Mouse (Mus musculus): ENCODE measurements around the gene Fbxl13. TPM values are rescaled to one million over a fixed set of nuclear protein-coding genes. Genes with fewer than 3 reads are reported as not detected.

Fbxl13 gene
- polyA plus RNA-seq, 1 experiment from 2014 or later = 0.32 TPM

GRCm38 (mm10) chr5:21513363-21513762 lies 132.1 kb downstream of the Fbxl13 start:
- Histone ChIP-seq H3K4me3 (ENCODE audit: low read depth, low read length) (no peak overlapping the region), H3K9me3 (ENCODE audit: control insufficient read depth, low read length) (no peaks in the 10 kb centered on the region), H3K27ac (ENCODE audit: low read depth, low read length) (no peak overlapping the region), H3K36me3 (ENCODE audit: control insufficient read depth, insufficient read depth, low read length) (no peaks in the 10 kb centered on the region), H3K4me2 (replicated peaks; ENCODE audit: low read depth, low read length) (no peak overlapping the region), H3K27me3 (ENCODE audit: control insufficient read depth, insufficient read depth, low read length) (no peaks in the 10 kb centered on the region), H3K4me1 (replicated peaks; ENCODE audit: control insufficient read depth, insufficient read depth, low read length) (no peaks in the 10 kb centered on the region), H3K9ac (ENCODE audit: low read depth, low read length) (no peak overlapping the region)
- DNase-seq (ENCODE audit: low spot score) (no peak), ATAC-seq (ENCODE audit: low FRiP score) (no peak)
- WGBS = 78% methylated on average over 10 of the region's 10 CpGs

- H3K9ac ChIP-seq (ENCODE audit: low read depth, low read length) = no peak overlapping the region
- H3K27ac ChIP-seq (ENCODE audit: low read depth, low read length) = no peak overlapping the region
- ATAC-seq (ENCODE audit: low FRiP score) (no peak), DNase-seq (ENCODE audit: low spot score) (no peak)
- 78% methylated on average over 4 of the region's 4 CpGs for WGBS
- no peak overlapping the region for H3K4me3 ChIP-seq (ENCODE audit: low read depth, low read length)
- H3K4me2 ChIP-seq (replicated peaks; ENCODE audit: low read depth, low read length) = no peak overlapping the region
- no peaks in the 10 kb centered on the region for H3K9me3 ChIP-seq (ENCODE audit: control insufficient read depth, low read length)
- no peaks in the 10 kb centered on the region for H3K4me1 ChIP-seq (replicated peaks; ENCODE audit: control insufficient read depth, insufficient read depth, low read length)
- H3K27me3 ChIP-seq (ENCODE audit: control insufficient read depth, insufficient read depth, low read length) = no peaks in the 10 kb centered on the region
- no peaks in the 10 kb centered on the region for H3K36me3 ChIP-seq (ENCODE audit: control insufficient read depth, insufficient read depth, low read length)
Measured at GRCm38 (mm10) chr5:21509801-21510200, 135.6 kb downstream of the Fbxl13 start.

GRCm38 (mm10) chr5:21506887-21507286 lies 138.5 kb downstream of the Fbxl13 start:
- 57% methylated on average over 1 of the region's 1 CpGs for WGBS

GRCm38 (mm10) chr5:21505159-21505558 lies 140.3 kb downstream of the Fbxl13 start:
- Histone ChIP-seq H3K27me3 (ENCODE audit: control insufficient read depth, insufficient read depth, low read length) (no peaks in the 10 kb centered on the region), H3K27ac (ENCODE audit: low read depth, low read length) (no peak overlapping the region), H3K4me3 (ENCODE audit: low read depth, low read length) (no peak overlapping the region), H3K4me1 (replicated peaks; ENCODE audit: control insufficient read depth, insufficient read depth, low read length) (no peaks in the 10 kb centered on the region), H3K9ac (ENCODE audit: low read depth, low read length) (no peak overlapping the region), H3K4me2 (replicated peaks; ENCODE audit: low read depth, low read length) (no peak overlapping the region), H3K36me3 (ENCODE audit: control insufficient read depth, insufficient read depth, low read length) (no peaks in the 10 kb centered on the region), H3K9me3 (ENCODE audit: control insufficient read depth, low read length) (no peaks in the 10 kb centered on the region)
- ATAC-seq (ENCODE audit: low FRiP score) (no peak), DNase-seq (ENCODE audit: low spot score) (no peak)
- 87% methylated on average over 8 of the region's 8 CpGs for WGBS

More at GRCm38 (mm10) chr5:21506887-21507286, 138.5 kb downstream of the Fbxl13 start:
- no peaks in the 10 kb centered on the region for H3K36me3 ChIP-seq (ENCODE audit: control insufficient read depth, insufficient read depth, low read length)
- H3K9ac ChIP-seq (ENCODE audit: low read depth, low read length) = no peak overlapping the region
- no peaks in the 10 kb centered on the region for H3K4me1 ChIP-seq (replicated peaks; ENCODE audit: control insufficient read depth, insufficient read depth, low read length)
- H3K4me3 ChIP-seq (ENCODE audit: low read depth, low read length) = no peak overlapping the region
- H3K4me2 ChIP-seq (replicated peaks; ENCODE audit: low read depth, low read length) = no peak overlapping the region
- H3K27me3 ChIP-seq (ENCODE audit: control insufficient read depth, insufficient read depth, low read length) = no peaks in the 10 kb centered on the region
- ATAC-seq (ENCODE audit: low FRiP score) (no peak), DNase-seq (ENCODE audit: low spot score) (no peak)
- H3K9me3 ChIP-seq (ENCODE audit: control insufficient read depth, low read length) = no peaks in the 10 kb centered on the region
- H3K27ac ChIP-seq (ENCODE audit: low read depth, low read length) = no peak overlapping the region

DNA sequence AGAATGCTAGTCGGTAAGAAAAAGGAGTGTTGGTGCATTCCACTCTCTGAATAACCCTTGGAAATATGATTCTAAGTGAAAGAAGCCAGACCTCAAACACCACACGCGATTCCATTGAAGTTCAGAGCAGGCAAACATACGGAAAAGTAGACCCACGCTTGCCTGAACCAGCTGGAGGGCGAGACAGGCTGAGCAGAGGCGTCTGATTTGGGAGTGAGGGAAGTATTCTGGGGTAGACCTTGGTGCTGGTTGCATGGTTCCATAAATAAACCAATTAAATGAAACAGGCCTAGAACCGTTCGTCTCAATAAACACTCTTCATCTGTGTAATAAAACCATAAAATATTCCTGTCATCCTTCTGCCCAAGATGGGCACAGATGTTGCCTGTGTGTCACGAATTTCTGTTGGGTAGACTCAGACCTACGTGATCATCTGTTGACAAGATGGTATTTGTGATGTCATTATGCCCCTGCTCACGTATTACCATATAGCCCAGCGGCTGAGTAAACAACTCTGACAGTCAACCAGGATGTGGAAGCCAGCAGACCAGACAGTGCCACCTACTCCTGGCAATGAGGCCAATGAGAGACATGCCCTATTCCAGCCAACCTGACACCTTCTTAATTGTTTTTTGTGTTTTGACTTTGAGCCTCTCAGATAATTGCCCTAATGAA lies 142.4 kb downstream of the Fbxl13 start:
- Histone ChIP-seq H3K27ac (ENCODE audit: low read depth, low read length) (no peak overlapping the region), H3K27me3 (ENCODE audit: control insufficient read depth, insufficient read depth, low read length) (no peaks in the 10 kb centered on the region), H3K4me1 (replicated peaks; ENCODE audit: control insufficient read depth, insufficient read depth, low read length) (no peaks in the 10 kb centered on the region), H3K36me3 (ENCODE audit: control insufficient read depth, insufficient read depth, low read length) (no peaks in the 10 kb centered on the region), H3K9me3 (ENCODE audit: control insufficient read depth, low read length) (no peaks in the 10 kb centered on the region), H3K4me3 (ENCODE audit: low read depth, low read length) (no peak overlapping the region), H3K4me2 (replicated peaks; ENCODE audit: low read depth, low read length) (no peak overlapping the region), H3K9ac (ENCODE audit: low read depth, low read length) (no peak overlapping the region)
- 88% methylated on average over 13 of the region's 13 CpGs for WGBS
- no peak for DNase-seq (ENCODE audit: low spot score)
- no peak for ATAC-seq (ENCODE audit: low FRiP score)

DNA sequence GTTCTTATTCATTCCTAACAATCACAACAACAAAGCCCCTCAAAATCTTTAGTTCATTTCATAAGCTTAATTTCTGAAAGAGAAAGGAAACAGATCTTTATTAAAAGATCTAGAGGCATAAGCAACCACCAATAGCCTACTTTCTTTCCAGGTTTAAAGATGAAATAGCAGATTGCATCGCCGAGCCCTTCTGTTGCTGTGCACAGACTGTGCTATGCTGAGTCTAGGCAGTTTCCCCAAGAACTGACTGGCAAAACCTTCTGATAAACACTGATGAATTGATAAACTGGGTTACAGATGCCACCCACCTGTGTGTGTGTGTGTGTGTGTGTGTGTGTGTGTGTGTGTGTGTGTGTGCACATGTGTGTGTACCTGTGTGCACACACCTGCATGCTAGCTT lies 144.5 kb downstream of the Fbxl13 start:
- DNase-seq (ENCODE audit: low spot score) = no peak
- ATAC-seq (ENCODE audit: low FRiP score) = no peak
- Histone ChIP-seq H3K4me3 (ENCODE audit: low read depth, low read length) (no peak overlapping the region), H3K4me1 (replicated peaks; ENCODE audit: control insufficient read depth, insufficient read depth, low read length) (no peaks in the 10 kb centered on the region), H3K9ac (ENCODE audit: low read depth, low read length) (no peak overlapping the region), H3K27me3 (ENCODE audit: control insufficient read depth, insufficient read depth, low read length) (no peaks in the 10 kb centered on the region), H3K9me3 (ENCODE audit: control insufficient read depth, low read length) (no peaks in the 10 kb centered on the region), H3K36me3 (ENCODE audit: control insufficient read depth, insufficient read depth, low read length) (no peaks in the 10 kb centered on the region), H3K27ac (ENCODE audit: low read depth, low read length) (no peak overlapping the region), H3K4me2 (replicated peaks; ENCODE audit: low read depth, low read length) (no peak overlapping the region)
- 85% methylated on average over 2 of the region's 2 CpGs for WGBS

- no peaks in the 10 kb centered on the region for H3K36me3 ChIP-seq (ENCODE audit: control insufficient read depth, insufficient read depth, low read length)
- no peak overlapping the region for H3K4me2 ChIP-seq (replicated peaks; ENCODE audit: low read depth, low read length)
- DNase-seq (ENCODE audit: low spot score) (no peak), ATAC-seq (ENCODE audit: low FRiP score) (no peak)
- H3K9ac ChIP-seq (ENCODE audit: low read depth, low read length) = no peak overlapping the region
- no peak overlapping the region for H3K27ac ChIP-seq (ENCODE audit: low read depth, low read length)
- H3K4me1 ChIP-seq (replicated peaks; ENCODE audit: control insufficient read depth, insufficient read depth, low read length) = no peaks in the 10 kb centered on the region
- H3K4me3 ChIP-seq (ENCODE audit: low read depth, low read length) = no peak overlapping the region
- no peaks in the 10 kb centered on the region for H3K9me3 ChIP-seq (ENCODE audit: control insufficient read depth, low read length)
- no peaks in the 10 kb centered on the region for H3K27me3 ChIP-seq (ENCODE audit: control insufficient read depth, insufficient read depth, low read length)
- 82% methylated on average over 10 of the region's 10 CpGs for WGBS
Measured at GRCm38 (mm10) chr5:21500133-21500532, 145.3 kb downstream of the Fbxl13 start.

DNA sequence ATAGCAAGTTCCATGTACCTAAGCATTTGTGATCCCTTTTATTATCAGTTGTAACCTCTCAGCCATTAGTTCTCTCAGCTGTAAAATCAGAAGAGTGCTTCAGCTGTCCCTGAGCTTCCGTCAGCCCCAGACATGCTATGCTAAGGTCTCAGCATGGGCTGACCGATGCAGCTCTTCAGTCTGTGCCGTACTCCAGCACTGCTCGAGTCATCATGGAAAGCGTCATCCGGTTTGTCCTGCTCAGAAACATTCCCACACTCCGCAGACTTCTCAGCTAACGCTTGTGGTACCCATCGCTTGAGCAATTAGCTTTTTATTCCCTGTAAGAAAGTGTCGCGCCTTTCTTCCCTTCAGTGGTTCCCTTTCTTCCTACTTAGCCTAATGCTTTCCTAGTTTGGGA lies 146.5 kb downstream of the Fbxl13 start:
- H3K36me3 ChIP-seq (ENCODE audit: control insufficient read depth, insufficient read depth, low read length) = no peaks in the 10 kb centered on the region
- H3K9ac ChIP-seq (ENCODE audit: low read depth, low read length) = no peak overlapping the region
- DNase-seq (ENCODE audit: low spot score) (no peak), ATAC-seq (ENCODE audit: low FRiP score) (no peak)
- no peak overlapping the region for H3K4me2 ChIP-seq (replicated peaks; ENCODE audit: low read depth, low read length)
- H3K27me3 ChIP-seq (ENCODE audit: control insufficient read depth, insufficient read depth, low read length) = no peaks in the 10 kb centered on the region
- no peaks in the 10 kb centered on the region for H3K4me1 ChIP-seq (replicated peaks; ENCODE audit: control insufficient read depth, insufficient read depth, low read length)
- no peak overlapping the region for H3K4me3 ChIP-seq (ENCODE audit: low read depth, low read length)
- H3K27ac ChIP-seq (ENCODE audit: low read depth, low read length) = no peak overlapping the region
- H3K9me3 ChIP-seq (ENCODE audit: control insufficient read depth, low read length) = no peaks in the 10 kb centered on the region
- 81% methylated on average over 11 of the region's 11 CpGs for whole genome bisulfite sequencing

GRCm38 (mm10) chr5:21498490-21498889 lies 146.9 kb downstream of the Fbxl13 start:
- Histone ChIP-seq H3K27me3 (ENCODE audit: control insufficient read depth, insufficient read depth, low read length) (no peaks in the 10 kb centered on the region), H3K4me1 (replicated peaks; ENCODE audit: control insufficient read depth, insufficient read depth, low read length) (no peaks in the 10 kb centered on the region), H3K4me3 (ENCODE audit: low read depth, low read length) (no peak overlapping the region), H3K36me3 (ENCODE audit: control insufficient read depth, insufficient read depth, low read length) (no peaks in the 10 kb centered on the region), H3K9ac (ENCODE audit: low read depth, low read length) (no peak overlapping the region), H3K9me3 (ENCODE audit: control insufficient read depth, low read length) (no peaks in the 10 kb centered on the region), H3K4me2 (replicated peaks; ENCODE audit: low read depth, low read length) (no peak overlapping the region), H3K27ac (ENCODE audit: low read depth, low read length) (no peak overlapping the region)
- no peak for ATAC-seq (ENCODE audit: low FRiP score)
- no peak for DNase-seq (ENCODE audit: low spot score)
- WGBS = 92% methylated on average over 2 of the region's 2 CpGs
